ENCODE assay signal across 10 mouse cellular contexts in the genomic region with DNA sequence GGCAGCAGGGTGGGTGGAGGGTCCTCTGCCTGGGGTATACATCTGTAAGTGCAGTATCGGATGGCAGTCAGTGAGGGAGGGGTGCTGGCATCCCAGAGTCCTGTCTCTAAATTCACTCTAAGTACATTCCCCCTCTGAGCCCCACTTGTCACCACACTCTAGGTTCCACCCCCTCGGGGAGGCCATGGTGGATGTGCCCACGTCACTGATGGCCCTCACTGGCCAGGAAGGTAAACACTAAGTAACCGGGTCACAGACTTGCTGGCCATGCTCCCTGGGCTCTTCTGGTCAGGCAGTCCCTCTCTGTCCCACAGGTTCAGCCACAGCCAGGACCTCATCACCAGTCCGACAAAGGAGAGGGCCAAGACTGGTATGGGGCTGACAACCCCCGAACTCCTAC. TPM values are rescaled to one million over a fixed set of nuclear protein-coding genes. Genes with fewer than 3 reads are reported as not detected.
DNase-seq lines count a peak whose midpoint lies in the region; ATAC-seq lines count a peak whose summit lies in the region.
"Had no signal": no experiment of that assay in that cellular context is flagged by ENCODE, and none has a peak within 500 bp of the region (broad histone marks: within the 10 kb centered on the region; RNA-seq: fewer than 3 reads in every experiment).

No protein-coding gene starts in this region.

- 0 out of 2 replicates have a peak overlapping the region, but pooled peaks have one; percentile 44 for H3K9ac ChIP-seq in limb, embryonic 12.5 days (replicated peaks)
- no peak overlapping the region for H3K9ac ChIP-seq in hindbrain, embryonic 13.5 days
- H3K9ac ChIP-seq: embryonic facial prominence, embryonic 15.5 days had no signal

- no peak overlapping the region for H3K4me3 ChIP-seq in limb, embryonic 12.5 days (replicated peaks)
- no peak overlapping the region for H3K4me3 ChIP-seq in limb, embryonic 10.5 days
- H3K4me3 ChIP-seq in hindbrain, embryonic 13.5 days = no peak overlapping the region
- H3K4me3 ChIP-seq: embryonic facial prominence, embryonic 15.5 days had no signal

- DNase-seq in cerebellum, adult 11 months = peak; percentile 39
- no peak for DNase-seq in limb, embryonic 10.5 days (ENCODE audit: low spot score)
- DNase-seq in adrenal gland, postnatal 36 days = peak; percentile 7 to 15
- DNase-seq in gastrocnemius, postnatal 36 days = peak; percentile 21 to 40
- DNase-seq in yolk sac, embryonic 10.5 days (ENCODE audit: low spot score) = no peak

- no peaks in the 10 kb centered on the region for H3K9me3 ChIP-seq in limb, embryonic 12.5 days
- H3K9me3 ChIP-seq in limb, embryonic 10.5 days (replicated peaks) = no peaks in the 10 kb centered on the region
- no peaks in the 10 kb centered on the region for H3K9me3 ChIP-seq in hindbrain, embryonic 13.5 days
- H3K9me3 ChIP-seq: embryonic facial prominence, embryonic 15.5 days had no signal

- H3K4me1 ChIP-seq in limb, embryonic 12.5 days (replicated peaks) = peaks cover 55% of the 10 kb centered on the region
- H3K4me1 ChIP-seq in limb, embryonic 10.5 days = peaks cover 62% of the 10 kb centered on the region
- H3K4me1 ChIP-seq in hindbrain, embryonic 13.5 days (replicated peaks) = peaks cover 54% of the 10 kb centered on the region

- H3K27ac ChIP-seq in limb, embryonic 12.5 days = no peak overlapping the region
- no peak overlapping the region for H3K27ac ChIP-seq in limb, embryonic 10.5 days
- no peak overlapping the region for H3K27ac ChIP-seq in hindbrain, embryonic 13.5 days
- H3K27ac ChIP-seq: embryonic facial prominence, embryonic 15.5 days had no signal

- intact Hi-C loops in gastrocnemius, postnatal 36 days (cut with DNase I) = no loop called here

- H3K36me3 ChIP-seq in limb, embryonic 12.5 days = peaks cover 14% of the 10 kb centered on the region
- peaks cover 8% of the 10 kb centered on the region; the same call in 1 of the 2 replicates for H3K36me3 ChIP-seq in limb, embryonic 10.5 days
- peaks cover 11% of the 10 kb centered on the region for H3K36me3 ChIP-seq in hindbrain, embryonic 13.5 days

- ATAC-seq in cerebellum, adult (ENCODE audit: insufficient number of reproducible peaks, low FRiP score, low TSS enrichment) = no peak
- ATAC-seq in limb, embryonic 12.5 days (ENCODE audit: insufficient number of reproducible peaks, insufficient read depth, low FRiP score, low TSS enrichment, low read depth) = no peak
- no peak for ATAC-seq in hindbrain, embryonic 13.5 days (ENCODE audit: low FRiP score)
- ATAC-seq: hindbrain, embryonic 16.5 days had no signal

- H3K4me2 ChIP-seq in limb, embryonic 12.5 days = no peak overlapping the region
- H3K4me2 ChIP-seq in hindbrain, embryonic 13.5 days = no peak overlapping the region
- H3K4me2 ChIP-seq: embryonic facial prominence, embryonic 15.5 days had no signal

- H3K27me3 ChIP-seq in limb, embryonic 12.5 days = peaks cover 55% of the 10 kb centered on the region
- H3K27me3 ChIP-seq in limb, embryonic 10.5 days (ENCODE audit: low read depth, poor library complexity, severe bottlenecking) = peaks cover 69% of the 10 kb centered on the region
- peaks cover 49% of the 10 kb centered on the region for H3K27me3 ChIP-seq in hindbrain, embryonic 13.5 days
- H3K27me3 ChIP-seq: embryonic facial prominence, embryonic 15.5 days had no signal

- WGBS in limb, embryonic 12.5 days = 78% methylated on average over 6 of the region's 6 CpGs
- 79% methylated on average over 6 of the region's 6 CpGs for WGBS in limb, embryonic 10.5 days
- WGBS in hindbrain, embryonic 13.5 days = 80% methylated on average over 6 of the region's 6 CpGs

RNA-seq across cellular contexts. Expression of a gene that starts 29.3 kb away (rescaled TPM):
- 2.9 and 3.0 TPM in 2 replicates for polyA plus RNA-seq in limb, embryonic 12.5 days (2016; fragmentation: Nextera tagmentation; extraction: Ambion mirVana)
- polyA plus RNA-seq in limb, embryonic 10.5 days (2016; fragmentation: Nextera tagmentation; extraction: Ambion mirVana) = 1.9 and 2.9 TPM in 2 replicates
- total RNA-seq in adrenal gland, postnatal 36 days (2021) = 1 to 10 TPM; 1.2 to 1.6 TPM
- under 1 TPM; 0.37 to 0.38 TPM for total RNA-seq in gastrocnemius, postnatal 36 days (2021)
- 1.8 TPM in 2 replicates for polyA plus RNA-seq in hindbrain, embryonic 13.5 days (2015; fragmentation: Nextera tagmentation; extraction: Ambion mirVana)

RNA-seq across cellular contexts. Expression of a gene that starts 33.2 kb away (rescaled TPM):
- polyA plus RNA-seq in limb, embryonic 12.5 days (2016; fragmentation: Nextera tagmentation; extraction: Ambion mirVana) = 30.8 and 31.1 TPM in 2 replicates
- polyA plus RNA-seq in limb, embryonic 10.5 days (2016; fragmentation: Nextera tagmentation; extraction: Ambion mirVana) = 9.3 and 19.8 TPM in 2 replicates
- 100 to 1,000 TPM in 1 of 2 experiments, 10 to 100 TPM in 1; 93.2 to 114 TPM for total RNA-seq in adrenal gland, postnatal 36 days (2021)
- total RNA-seq in gastrocnemius, postnatal 36 days (2021) = 100 to 1,000 TPM; 219 to 237 TPM
- polyA plus RNA-seq in hindbrain, embryonic 13.5 days (2015; fragmentation: Nextera tagmentation; extraction: Ambion mirVana) = 21.3 and 22.4 TPM in 2 replicates

RNA-seq across cellular contexts. Expression of a gene that starts 33.4 kb away (rescaled TPM):
- polyA plus RNA-seq in limb, embryonic 12.5 days (2016; fragmentation: Nextera tagmentation; extraction: Ambion mirVana) = 1.1 and 3.1 TPM in 2 replicates
- polyA plus RNA-seq in limb, embryonic 10.5 days (2016; fragmentation: Nextera tagmentation; extraction: Ambion mirVana) = 1.4 and 1.5 TPM in 2 replicates
- 1 to 10 TPM in 1 of 2 experiments, not detected in 1; 1.5 TPM for total RNA-seq in adrenal gland, postnatal 36 days (2021)
- under 1 TPM; 0.59 to 0.77 TPM for total RNA-seq in gastrocnemius, postnatal 36 days (2021)
- 2.0 and 2.3 TPM in 2 replicates for polyA plus RNA-seq in hindbrain, embryonic 13.5 days (2015; fragmentation: Nextera tagmentation; extraction: Ambion mirVana)

RNA-seq across cellular contexts. Expression of a gene that starts 37.9 kb away (rescaled TPM):
- polyA plus RNA-seq in limb, embryonic 12.5 days (2016; fragmentation: Nextera tagmentation; extraction: Ambion mirVana) = 3.3 and 3.8 TPM in 2 replicates
- polyA plus RNA-seq in limb, embryonic 10.5 days (2016; fragmentation: Nextera tagmentation; extraction: Ambion mirVana) = 3.8 and 4.2 TPM in 2 replicates
- 1 to 10 TPM; 1.1 to 1.7 TPM for total RNA-seq in adrenal gland, postnatal 36 days (2021)
- 1 to 10 TPM in 1 of 2 experiments, under 1 TPM in 1; 0.89 to 1.2 TPM for total RNA-seq in gastrocnemius, postnatal 36 days (2021)
- 6.5 and 8.1 TPM in 2 replicates for polyA plus RNA-seq in hindbrain, embryonic 13.5 days (2015; fragmentation: Nextera tagmentation; extraction: Ambion mirVana)

RNA-seq across cellular contexts. Expression of a gene that starts 38.0 kb away (rescaled TPM):
- polyA plus RNA-seq in limb, embryonic 12.5 days (2016; fragmentation: Nextera tagmentation; extraction: Ambion mirVana) = 71.9 and 74.6 TPM in 2 replicates
- polyA plus RNA-seq in limb, embryonic 10.5 days (2016; fragmentation: Nextera tagmentation; extraction: Ambion mirVana) = 101 and 115 TPM in 2 replicates
- 10 to 100 TPM; 48.9 to 54.0 TPM for total RNA-seq in adrenal gland, postnatal 36 days (2021)
- 10 to 100 TPM; 36.5 to 42.5 TPM for total RNA-seq in gastrocnemius, postnatal 36 days (2021)
- polyA plus RNA-seq in hindbrain, embryonic 13.5 days (2015; fragmentation: Nextera tagmentation; extraction: Ambion mirVana) = 72.1 and 74.8 TPM in 2 replicates

Comparison
In these comparisons a context has a peak if more than half of its experiments do, and no peak if none do; other contexts are left out.
1. DNase-seq: peak in cerebellum, adult 11 months (single experiment), adrenal gland, postnatal 36 days (2 of 2) and gastrocnemius, postnatal 36 days (2 of 2); none in limb, embryonic 10.5 days (single experiment) and yolk sac, embryonic 10.5 days (single experiment).